Mouse (Mus musculus) cerebellum, postnatal 14 days (tissue): Measurements from ENCODE around the gene Misp.

Experiments
- DNase-seq, 2 experiments: peaks; one replicate each; pipeline ENCODE4 v3.0.0; 2021; ENCODE audit warnings: mixed read lengths in 2 of 2

Gene Misp

DNA sequence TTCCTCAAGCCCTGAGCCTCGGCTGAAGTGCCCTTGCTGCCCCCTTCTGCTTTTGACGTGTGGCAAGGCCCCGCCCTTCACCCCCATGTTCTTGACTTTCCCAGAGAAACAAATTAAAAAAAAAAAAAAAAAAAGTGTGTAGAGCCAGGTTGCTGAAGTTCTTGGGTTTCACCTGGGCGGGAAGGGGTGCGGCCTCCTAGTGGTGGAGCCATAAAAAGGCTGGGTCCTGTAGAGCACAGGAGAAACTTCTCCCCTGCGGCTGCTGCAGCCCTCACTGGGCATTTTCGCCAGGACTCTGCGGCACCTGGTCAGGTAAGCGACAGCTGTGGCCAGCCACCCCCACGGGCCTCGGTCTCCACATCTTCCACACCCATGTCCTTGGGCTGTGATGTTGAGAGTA, at the start of gene Misp:
Gene Misp (plus strand): TSS at position 208 of the 400 bp plus-strand sequence.
- no peak for DNase-seq

DNA sequence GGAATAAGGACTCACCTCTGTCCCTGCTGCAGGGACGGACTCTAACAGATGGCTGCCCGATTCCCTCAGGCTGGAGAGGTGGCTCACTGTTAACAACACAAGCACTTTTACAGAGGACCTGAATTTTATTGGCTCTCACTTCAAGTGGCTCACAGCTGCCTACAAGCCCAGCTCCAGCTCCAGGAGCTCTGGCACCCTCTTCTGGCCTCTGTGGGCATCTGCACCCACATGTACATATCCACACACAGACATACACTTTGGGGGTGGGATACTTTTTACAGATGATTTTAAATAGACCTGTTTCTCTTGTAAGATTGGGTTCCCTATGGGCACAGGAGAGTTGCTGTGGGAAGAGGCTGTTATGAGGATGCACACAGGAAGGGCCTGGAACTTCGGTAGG, 48.5 kb upstream of the Misp start:
- DNase-seq: no peak

DNA sequence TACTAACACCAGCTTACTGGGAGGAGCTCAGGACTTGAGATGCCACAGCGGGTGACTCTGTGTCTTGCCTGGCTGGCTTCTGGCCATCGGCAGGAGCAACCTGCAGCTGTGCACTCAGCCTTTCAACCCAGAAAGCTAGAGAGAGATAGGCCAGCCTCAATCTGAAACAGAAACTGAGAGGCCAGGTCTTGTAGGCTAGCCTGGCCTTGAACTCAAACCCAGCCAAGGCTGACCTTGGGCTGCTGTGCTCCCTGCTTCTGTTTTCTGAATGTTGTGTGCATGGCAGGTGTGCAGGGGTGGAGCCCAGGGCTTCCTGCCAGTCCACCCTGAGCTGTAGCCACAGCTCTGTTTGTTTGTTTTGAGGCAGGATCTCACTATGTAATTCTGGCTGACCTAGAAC, 47.6 kb upstream of the Misp start:
- no peak for DNase-seq

DNA sequence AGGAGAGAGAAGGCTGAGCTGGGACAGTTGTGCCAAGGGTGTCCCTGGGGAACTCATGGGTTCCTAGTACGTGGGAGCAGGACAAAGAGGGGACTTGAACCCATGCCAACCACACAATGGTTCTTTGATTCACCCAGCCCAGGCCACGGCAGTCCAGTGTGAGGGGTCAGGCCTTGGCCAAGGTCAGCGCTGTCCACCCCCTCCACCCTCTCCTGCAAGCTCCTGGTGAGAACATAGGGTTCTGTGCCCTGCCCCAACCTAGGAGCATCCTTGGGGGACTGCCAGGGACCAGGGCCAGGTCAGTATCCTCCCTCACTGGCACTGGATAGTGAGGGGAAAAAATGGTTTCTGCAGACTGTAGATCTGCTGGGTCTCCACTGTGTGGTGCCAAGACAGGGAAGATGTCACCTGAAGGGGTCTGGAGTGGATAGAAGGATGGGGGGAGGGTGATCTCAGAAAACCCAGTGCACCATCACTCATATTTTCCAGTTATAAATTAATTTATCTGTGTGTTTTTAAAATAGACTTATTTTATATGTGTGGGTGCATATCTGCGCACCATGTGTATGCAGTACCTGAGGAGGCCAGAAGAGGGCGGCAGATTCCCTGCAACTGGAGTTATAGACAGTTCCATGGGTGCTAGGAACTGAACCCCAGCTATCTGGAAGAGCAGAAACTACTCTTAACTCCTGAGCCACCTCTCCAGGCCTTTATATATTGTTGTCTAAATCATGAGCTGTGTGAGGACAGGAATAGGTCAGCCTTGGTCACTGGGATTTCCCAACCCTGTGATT, 46.1 kb upstream of the Misp start:
- DNase-seq: no peak

DNA sequence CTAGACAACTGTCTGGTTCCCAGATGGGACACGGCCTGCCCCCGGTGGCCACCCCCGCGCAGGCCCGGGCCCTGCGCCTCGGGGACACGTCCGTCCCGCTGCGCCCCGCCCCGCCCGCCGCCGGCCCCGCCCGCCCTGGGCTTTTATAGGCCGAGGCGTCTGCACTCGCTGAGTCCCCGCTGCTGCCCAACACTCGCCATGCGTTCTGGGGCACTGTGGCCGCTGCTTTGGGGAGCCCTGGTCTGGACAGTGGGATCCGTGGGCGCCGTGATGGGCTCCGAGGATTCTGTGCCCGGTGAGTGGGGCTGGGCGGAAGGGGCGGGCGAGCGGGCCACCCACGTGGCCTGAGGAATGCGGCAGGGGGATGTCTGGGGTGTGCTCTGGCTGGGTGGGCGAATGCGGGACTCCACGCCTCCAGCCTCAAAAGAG, 43.7 kb upstream of the Misp start, which contains the start of gene Fstl3:
Gene Fstl3 (plus strand): TSS at position 170 of the 429 bp plus-strand sequence.
- no peak for DNase-seq

DNA sequence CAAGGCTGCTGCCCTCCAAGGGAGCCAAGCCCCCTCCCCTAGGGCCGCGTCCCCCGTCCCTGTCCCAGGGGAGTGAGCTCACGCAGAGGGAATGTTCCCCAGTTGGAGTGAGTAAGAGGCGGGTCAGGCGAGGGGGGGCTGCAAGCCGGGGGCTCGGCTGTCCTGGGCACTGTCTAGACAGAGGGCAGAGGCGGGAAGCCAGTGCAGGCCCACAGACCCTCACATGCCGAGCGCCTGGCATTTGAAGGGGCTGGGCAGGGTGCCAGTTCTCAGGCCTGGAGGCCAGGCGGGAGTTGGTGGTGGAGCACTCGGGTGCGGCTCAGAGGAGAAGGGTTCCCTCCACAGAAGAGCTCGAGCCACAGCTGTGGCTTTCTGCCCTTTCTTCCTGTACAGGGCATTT, 42.8 kb upstream of the Misp start:
- DNase-seq: peak; percentile 67 to 80

DNA sequence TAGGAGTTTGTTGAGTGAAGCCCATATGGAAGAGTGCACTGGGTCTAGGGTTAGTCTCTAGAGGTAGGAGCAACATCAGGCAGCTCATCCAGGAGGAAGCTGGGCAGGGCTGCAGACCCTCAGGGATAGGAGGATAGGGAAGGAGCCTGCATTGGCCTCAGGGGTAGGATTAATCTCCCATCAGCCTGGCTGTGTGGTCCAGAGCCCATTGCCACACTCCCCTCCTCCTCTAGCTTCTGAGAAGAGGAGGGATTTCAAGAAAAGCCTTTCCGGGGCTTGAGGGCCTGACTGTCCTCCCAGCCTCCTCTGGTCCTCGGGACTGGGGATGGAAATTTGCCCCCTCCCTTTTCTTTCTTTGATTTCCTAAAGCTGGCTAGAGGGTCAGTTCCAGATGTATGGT, 41.6 kb upstream of the Misp start:
- DNase-seq: no peak

DNA sequence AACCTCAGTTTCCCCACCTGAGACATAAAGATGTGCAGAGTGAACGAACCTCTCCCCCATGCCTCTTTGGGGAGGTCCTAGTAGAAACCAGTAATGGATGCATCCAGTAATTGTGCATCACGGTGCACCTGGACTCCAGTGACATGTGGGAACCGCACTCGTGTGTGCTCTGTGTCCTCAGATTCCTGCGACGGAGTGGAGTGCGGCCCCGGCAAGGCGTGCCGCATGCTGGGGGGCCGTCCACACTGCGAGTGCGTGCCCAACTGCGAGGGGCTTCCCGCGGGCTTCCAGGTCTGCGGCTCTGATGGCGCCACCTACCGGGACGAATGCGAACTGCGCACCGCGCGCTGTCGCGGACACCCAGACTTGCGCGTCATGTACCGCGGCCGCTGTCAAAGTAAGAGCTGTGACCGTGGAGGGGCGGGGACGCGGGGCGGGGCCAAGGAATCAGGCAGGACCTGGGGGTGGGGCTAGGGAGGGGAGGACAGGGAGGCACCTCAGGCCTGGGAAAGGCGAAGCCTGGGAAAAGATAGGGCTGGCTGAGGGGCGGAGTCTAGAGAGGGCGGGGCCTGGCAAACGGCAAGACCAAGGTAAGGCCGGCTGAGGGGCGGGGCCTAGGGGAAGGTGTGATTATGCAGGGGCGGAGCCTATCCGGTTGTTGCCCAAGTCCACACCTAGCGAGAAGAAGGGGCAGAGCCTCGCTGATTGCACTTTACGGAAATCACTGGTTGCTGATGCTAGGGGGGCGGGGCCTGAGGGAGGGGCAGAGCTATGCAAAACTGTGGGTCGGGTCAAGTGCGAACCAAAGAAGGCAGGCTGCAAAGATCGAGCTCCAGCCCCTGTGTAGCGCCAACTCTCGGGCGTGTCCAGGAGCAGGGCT, 40.8 kb upstream of the Misp start:
- peak; percentile 98 for DNase-seq

DNA sequence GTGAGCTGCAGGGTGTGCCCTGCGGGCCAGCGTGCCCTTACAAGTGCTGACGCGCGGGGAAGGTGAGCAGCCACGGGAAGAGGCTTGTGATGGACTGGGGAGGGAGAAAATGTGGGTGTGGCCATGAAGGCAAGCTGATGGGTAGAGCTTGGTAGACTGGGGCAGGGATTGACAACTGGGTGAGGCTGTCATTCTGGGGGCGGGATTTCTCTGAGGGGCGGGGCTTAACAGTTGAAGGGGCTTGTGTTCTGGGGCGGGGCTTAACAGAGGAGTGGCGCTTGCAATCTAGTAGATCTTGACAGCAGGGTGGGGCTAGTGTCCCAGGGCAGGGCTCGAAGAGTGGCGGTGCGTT, 40.1 kb upstream of the Misp start:
- DNase-seq: peak in 1 of 2 experiments; percentile 76

DNA sequence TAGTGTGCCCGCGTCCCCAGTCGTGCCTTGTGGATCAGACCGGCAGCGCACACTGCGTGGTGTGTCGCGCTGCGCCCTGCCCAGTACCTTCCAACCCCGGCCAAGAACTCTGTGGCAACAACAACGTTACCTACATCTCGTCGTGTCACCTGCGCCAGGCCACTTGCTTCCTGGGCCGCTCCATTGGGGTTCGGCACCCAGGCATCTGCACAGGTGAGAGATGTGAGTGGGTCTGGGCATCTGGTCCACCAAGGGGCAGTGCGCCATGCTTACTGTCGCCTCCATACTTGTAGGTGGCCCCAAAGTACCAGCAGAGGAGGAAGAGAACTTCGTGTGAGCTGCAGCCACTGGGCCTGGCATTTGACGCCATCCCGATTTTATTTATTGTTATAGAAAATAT, 39.6 kb upstream of the Misp start:
- no peak for DNase-seq

DNA sequence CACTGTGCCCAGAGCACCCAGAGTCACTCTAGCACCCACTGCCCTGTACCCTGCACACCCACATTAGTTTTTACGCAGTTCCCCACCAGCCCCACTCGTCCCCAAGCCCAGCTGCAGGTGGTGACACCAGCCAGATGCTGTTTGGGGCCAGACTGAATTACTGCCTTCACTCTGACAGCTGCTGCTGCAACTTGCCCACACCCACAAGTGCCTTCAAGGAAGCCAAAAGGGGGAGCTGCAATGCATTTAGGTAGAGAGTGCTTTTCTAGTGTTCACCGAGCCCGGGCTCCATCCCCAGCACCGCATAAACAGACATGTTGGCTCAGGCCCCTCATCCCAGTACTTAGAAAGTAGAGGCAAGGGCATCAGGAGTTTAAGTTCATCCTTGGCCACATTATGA, 38.8 kb upstream of the Misp start:
- DNase-seq: no peak

DNA sequence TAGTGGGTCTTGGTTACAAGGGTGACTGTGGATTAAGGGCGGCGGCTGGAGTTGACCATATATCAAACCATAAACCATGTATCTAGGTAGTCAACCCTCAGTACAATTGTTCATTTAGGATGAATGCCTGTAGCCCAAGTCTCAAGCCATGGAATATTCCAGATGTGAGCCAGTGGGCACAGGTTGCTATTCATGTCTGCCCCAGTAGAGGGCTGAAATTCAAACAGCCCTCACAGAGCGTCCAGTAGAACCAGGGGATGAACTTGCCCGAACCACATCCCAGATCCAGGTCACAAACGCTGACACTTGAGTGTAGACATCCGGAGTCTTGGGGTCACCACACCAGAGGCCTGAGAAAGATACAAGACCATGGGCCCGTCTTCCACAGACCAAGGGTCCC, 37.7 kb upstream of the Misp start:
- DNase-seq: no peak

DNA sequence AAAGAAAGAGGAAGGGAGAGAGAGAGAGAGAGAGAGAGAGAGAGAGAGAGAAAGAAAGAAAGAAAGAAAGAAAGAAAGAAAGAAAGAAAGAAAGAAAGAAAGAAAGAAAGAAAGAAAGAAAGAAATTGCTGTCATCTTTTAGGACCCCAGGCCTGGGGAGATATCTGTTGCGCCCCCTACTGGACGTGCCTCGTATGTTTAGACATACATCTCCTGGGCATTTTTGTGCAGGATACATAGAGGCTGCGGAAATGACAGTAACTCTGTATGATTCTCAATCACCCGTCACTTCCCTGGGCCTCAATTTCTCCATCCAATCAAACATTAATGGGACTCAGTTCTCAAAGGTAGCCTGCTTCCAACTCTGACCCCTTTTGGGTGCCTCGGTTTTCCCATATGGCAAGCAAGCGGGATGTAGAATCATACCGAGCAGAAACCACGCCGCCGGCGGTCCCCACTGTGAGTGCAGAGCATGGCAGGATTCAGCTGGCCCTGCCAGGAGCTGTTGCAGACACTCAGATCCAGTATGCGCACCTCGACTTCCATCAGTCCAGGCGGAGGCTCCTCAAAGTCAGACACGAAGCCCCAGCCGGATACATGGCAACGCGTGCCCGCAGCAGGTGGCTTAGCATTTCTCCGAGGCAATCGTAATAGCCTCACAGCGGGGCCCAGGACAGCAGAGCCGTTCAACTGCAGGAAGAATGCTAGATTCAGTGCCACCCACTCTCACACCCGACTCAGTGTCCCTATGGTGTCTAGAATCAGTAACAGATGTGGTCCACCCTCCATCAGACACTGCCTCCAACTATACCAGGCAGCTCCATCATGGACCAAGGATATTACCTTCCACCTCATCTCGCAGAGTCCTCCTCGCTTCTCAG, 36.6 kb upstream of the Misp start:
- peak; percentile 60 to 79 for DNase-seq

DNA sequence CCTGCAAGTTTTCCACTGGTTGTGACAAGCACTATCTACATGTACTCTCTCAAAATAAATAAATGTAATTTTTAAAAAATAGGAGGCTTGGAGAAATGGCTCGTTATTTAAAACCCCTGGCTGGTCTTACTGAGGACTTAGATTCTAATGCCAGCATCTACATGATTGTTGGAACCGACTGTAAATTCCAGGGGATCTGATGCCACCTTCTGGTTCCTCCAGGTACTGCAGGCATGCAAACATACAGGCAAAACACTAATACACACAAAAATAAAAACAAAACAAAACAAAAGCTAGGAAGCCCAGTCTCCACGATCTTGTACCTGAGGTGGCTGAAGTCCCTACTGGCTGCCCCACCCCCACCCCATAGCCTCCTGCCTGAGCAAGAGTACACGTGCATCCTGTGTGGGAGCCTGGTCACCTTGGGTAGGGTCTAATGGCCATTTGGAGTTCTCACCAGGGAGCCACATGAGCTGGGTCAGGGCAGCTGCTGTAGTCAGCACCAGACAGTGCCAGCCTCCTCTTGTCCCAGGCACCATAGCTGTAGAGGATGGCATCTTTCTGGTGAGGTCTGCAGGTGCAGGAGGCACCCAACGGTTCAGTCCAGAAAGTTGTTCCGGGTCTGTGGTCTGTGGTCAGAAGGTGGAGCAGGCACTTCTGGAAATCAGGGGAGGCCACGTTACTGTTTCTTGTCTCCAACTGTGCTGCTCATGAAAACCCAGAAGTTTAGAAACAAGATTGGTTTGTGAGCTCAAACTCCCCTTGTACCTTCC, 32.2 kb upstream of the Misp start:
- peak; percentile 92 to 94 for DNase-seq

DNA sequence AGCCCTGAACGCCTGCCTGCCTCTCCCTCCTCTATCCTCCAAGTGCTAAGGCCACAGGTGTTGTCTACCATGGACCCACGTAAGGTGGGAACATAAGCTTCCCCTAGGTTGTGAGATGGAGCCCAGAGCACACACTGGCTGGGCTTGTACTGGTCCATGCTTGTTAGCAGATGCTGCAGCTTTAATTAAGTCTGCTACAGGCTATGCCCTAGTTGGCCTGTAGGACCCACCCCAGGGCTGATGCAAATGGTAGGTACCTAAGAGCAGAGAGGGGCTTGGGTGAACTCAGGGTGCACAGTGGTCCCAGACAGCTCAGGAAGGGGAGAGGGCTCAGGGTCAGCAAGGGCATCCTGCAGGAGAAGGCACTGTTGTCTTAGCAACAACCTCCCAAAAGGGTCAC, 31.2 kb upstream of the Misp start:
- DNase-seq: no peak

DNA sequence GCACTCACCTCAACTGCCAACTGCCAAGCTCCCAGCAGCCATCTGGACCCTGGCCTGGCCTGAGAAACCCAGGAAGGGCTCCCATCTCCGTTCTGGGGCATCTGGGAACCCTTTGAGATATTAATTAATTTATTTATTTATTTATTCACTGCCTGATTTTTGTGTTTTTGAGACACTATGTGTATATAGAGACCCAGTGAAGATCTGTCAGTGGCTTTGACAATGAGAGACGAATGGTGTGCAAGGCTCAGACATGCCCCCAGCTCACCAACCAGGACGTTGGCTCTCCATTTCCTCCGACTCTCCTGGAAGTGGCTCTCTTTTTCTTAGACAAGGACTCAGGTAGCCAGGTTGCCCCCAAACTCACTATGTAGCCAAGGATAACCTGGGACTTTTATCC, 29.9 kb upstream of the Misp start, which contains the start of gene Prss57:
Gene Prss57 (minus strand): TSS at position 101 of the 400 bp plus-strand sequence.
- peak in 1 of 2 experiments; percentile 14 for DNase-seq

DNA sequence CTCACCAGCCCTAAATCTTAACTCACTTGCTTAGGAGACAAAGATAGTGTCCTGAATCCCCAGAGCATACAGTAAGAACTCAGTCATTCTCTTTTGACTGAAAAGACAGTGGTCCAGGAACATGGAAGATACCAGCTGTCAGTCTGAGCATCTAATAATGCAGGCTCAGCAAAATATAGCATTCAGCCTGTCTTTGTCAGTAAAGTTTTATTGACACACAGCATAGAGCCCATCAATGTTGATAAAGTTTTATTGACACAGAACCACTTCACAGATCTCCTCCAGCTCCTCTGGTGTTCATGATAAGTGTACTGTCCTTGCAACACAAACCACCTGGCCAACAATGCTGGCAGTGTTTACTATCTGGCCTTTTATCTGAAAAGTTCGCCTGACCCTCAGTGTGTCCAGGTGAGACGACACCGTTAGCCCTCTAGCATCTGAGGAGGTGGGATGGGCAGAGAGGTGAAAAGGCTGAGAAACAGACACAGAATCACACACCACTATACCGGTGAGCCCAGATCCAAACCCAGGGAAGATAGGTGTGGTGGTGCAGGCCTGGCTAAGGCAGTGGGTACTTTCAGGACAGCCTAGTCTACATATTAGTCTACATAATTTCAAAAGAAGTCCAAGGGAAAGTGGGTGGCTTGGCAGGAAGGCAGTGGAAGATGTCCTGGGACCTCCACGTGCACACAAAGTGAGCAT, 28.3 kb upstream of the Misp start:
- DNase-seq: no peak

DNA sequence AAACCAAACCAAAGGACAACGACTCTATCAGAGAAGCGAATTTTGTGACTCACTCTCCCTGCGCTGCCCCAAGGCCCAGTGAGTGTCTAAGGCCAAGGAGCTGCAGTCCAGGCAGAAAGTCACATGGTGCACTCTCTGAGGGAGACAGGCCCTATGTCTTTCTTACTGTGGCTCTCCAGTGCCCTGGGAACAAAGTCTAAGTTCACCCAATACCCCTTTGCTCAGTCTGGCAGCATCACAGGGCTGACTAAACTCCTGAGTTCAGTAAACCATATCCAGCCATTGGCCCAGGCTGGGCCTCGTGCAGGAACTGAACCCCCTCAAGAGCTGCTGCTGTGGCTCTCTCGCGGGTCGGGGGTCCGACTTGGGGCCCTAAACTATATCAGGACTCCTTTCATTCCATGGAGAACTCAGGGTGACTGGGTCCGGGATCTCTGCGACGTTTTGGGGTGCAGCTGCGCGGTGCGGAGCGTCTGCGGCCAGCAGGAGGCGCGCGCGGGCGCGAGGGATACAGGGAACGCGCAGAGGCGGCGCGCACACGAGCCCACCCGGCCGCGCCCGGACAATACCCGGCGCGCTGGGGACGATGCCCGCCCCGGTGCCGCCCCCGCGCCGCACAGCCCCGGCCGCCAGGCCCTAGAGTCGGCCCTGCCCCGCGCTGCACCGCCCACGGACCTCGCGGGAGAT, 27.6 kb upstream of the Misp start, which contains the start of gene Palm:
Gene Palm (plus strand): TSS at position 522 of the 687 bp plus-strand sequence.
- peak; percentile 92 to 93 for DNase-seq

DNA sequence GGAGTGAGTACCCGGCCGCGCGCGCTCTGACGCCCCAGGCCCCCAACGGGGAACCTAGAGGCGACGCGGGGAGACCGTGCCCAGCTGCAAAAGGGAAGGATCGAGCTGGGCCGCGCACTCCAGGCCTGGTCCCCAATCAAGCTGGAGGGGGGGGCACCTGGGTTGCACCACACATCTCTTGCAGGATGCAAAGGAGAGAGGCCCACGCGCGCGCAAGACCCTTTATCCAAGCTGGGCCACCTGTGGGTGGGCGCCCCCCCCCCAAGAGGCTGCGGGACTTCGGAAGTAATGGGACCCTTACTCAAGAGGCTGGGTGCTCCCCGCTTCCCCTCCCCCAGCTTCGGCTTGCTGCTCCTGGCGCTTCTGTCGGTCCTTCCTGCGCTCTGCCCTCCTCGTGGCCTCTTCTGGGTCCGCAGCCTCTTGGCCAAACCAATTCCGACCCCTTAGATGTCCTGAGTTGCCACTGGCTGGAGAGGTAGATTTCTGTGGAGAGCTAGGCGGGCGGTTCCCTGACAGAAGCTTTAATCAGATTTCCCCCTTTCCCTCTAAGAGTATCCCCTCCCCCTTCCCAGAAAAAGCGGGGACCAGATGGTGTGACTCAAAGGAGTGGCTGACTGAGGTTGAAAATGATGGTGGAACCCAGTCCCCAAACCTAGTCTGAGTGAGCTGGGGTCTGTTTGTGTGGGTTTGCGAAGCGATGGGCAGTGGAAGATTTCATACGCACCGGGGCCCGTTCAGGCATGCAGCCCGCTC, 26.9 kb upstream of the Misp start:
- peak; percentile 59 to 65 for DNase-seq

DNA sequence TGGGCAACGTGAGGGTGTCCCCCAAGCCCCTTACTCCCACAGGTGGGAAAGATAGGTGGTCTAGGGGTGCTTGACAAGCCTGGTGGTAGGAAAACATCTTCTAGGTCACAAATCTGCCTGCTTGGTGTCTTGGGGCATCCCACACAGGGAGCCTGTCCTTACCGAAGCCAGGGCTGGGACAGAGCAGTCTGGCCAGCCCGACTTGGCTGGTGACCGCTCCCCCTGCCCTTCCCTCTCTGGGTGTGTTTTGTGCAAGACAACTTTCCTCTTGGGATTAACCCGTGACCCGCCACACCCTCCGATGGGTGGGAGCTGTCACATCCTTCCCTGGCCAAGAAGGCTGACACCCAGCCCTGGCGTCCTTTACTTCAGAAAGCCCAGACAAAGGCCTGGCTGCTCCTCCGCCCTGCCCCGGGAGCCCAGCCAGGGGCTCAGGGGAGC, 26.3 kb upstream of the Misp start:
- DNase-seq: peak in 1 of 2 experiments; percentile 44
